Mouse (Mus musculus) midbrain, embryonic 12.5 days (tissue): ENCODE measurements at regions not wholly inside any gene's neighbourhood (a gene's known extent, or its start where the extent isn't known, plus 50 kb on each side); places are given as distances from the start of the nearest gene placed in this dataset.

ENCODE experiments used
- ATAC-seq: fragments of 200-750 bp; cut with Nextera tagmentation; 2 replicates; pipeline ENCODE4 v1.8.0; 2017; ENCODE audit warnings: low read depth, moderate TSS enrichment, moderate library complexity; ENCODE audit not compliant: low FRiP score
- H3K27ac ChIP-seq: fragments of 300-500 bp; sonication (generic); replicated peaks from 2 replicates; pipeline ENCODE4 v1.5.1; 2016; ENCODE audit warnings: mild to moderate bottlenecking
- H3K27me3 ChIP-seq: fragments of 300-500 bp; sonication (generic); 2 replicates; pipeline ENCODE4 v1.6.1; 2016; ENCODE audit warnings: mild to moderate bottlenecking
- H3K36me3 ChIP-seq: fragments of 300-500 bp; sonication (generic); 2 replicates; pipeline ENCODE4 v1.6.1; 2016
- H3K4me1 ChIP-seq: fragments of 300-500 bp; sonication (generic); 2 replicates; pipeline ENCODE4 v1.6.1; 2016
- H3K4me2 ChIP-seq: fragments of 300-500 bp; sonication (generic); replicated peaks from 2 replicates; pipeline ENCODE4 v1.6.1; 2016; ENCODE audit warnings: mild to moderate bottlenecking, moderate library complexity
- H3K4me3 ChIP-seq: fragments of 300-500 bp; sonication (generic); 2 replicates; pipeline ENCODE4 v1.5.1; 2016; ENCODE audit warnings: mild to moderate bottlenecking
- H3K9ac ChIP-seq: fragments of 300-500 bp; sonication (generic); replicated peaks from 2 replicates; pipeline ENCODE4 v1.6.1; 2016; ENCODE audit warnings: mild to moderate bottlenecking, moderate library complexity
- H3K9me3 ChIP-seq: fragments of 300-500 bp; sonication (generic); 2 replicates; pipeline ENCODE4 v1.6.1; 2016; ENCODE audit warnings: mild to moderate bottlenecking
- WGBS: fragments of 180-500 bp; shearing (Covaris S2); methylation state at CpG from one replicate; pipeline ENCODE4 v1.1.7; 2016; 5-methylcytosine and 5-hydroxymethylcytosine counted together

GRCm38 (mm10) chr3:50687755-50688154, 244.3 kb upstream of the Slc7a11 start:
- H3K27ac ChIP-seq = no peak overlapping the region
- H3K4me1 ChIP-seq = no peaks in the 10 kb centered on the region
- WGBS = 55% methylated on average over 3 of the region's 3 CpGs
- H3K4me2 ChIP-seq = no peak overlapping the region
- H3K9me3 ChIP-seq = no peaks in the 10 kb centered on the region
- no peak overlapping the region for H3K9ac ChIP-seq
- peak; percentile 52; the same call in 1 of the 2 replicates for ATAC-seq
- no peaks in the 10 kb centered on the region for H3K36me3 ChIP-seq
- no peak overlapping the region for H3K4me3 ChIP-seq
- peaks cover 3% of the 10 kb centered on the region; the same call in 1 of the 2 replicates for H3K27me3 ChIP-seq

- Histone ChIP-seq H3K9ac (no peak overlapping the region), H3K4me3 (no peak overlapping the region), H3K4me1 (peaks cover 12% of the 10 kb centered on the region; the same call in 1 of the 2 replicates), H3K9me3 (no peaks in the 10 kb centered on the region), H3K27ac (peak overlapping the region; percentile 75), H3K36me3 (no peaks in the 10 kb centered on the region), H3K4me2 (peak overlapping the region; percentile 35; the same call in 1 of the 2 replicates), H3K27me3 (no peaks in the 10 kb centered on the region)
- WGBS = 41% methylated on average over 5 of the region's 5 CpGs
- ATAC-seq = peak; percentile 69
Observed at GRCm38 (mm10) chr3:50678611-50678988, 235.2 kb upstream of the Slc7a11 start.

GRCm38 (mm10) chr3:50677953-50678610, 234.7 kb upstream of the Slc7a11 start:
- Histone ChIP-seq H3K9me3 (no peaks in the 10 kb centered on the region), H3K4me3 (no peak overlapping the region), H3K27ac (peak overlapping the region; percentile 75), H3K9ac (0 out of 2 replicates have a peak overlapping the region, but pooled peaks have one; percentile 1), H3K4me1 (peaks cover 12% of the 10 kb centered on the region; the same call in 1 of the 2 replicates), H3K36me3 (no peaks in the 10 kb centered on the region), H3K4me2 (peak overlapping the region; percentile 35), H3K27me3 (no peaks in the 10 kb centered on the region)
- peak; percentile 92 for ATAC-seq
- WGBS = 32% methylated on average over 13 of the region's 13 CpGs

GRCm38 (mm10) chr3:50675769-50676168, 232.4 kb upstream of the Slc7a11 start:
- ATAC-seq = no peak
- no peaks in the 10 kb centered on the region for H3K9me3 ChIP-seq
- peaks cover 12% of the 10 kb centered on the region; the same call in 1 of the 2 replicates for H3K4me1 ChIP-seq

GRCm38 (mm10) chr3:50674860-50675566, 231.6 kb upstream of the Slc7a11 start:
- H3K4me3 ChIP-seq = no peak overlapping the region
- no peak overlapping the region for H3K4me2 ChIP-seq
- H3K9ac ChIP-seq = no peak overlapping the region
- no peaks in the 10 kb centered on the region for H3K9me3 ChIP-seq
- no peak overlapping the region for H3K27ac ChIP-seq
- peaks cover 12% of the 10 kb centered on the region; the same call in 1 of the 2 replicates for H3K4me1 ChIP-seq
- no peaks in the 10 kb centered on the region for H3K36me3 ChIP-seq
- no peak for ATAC-seq
- WGBS = 94% methylated on average over 4 of the region's 4 CpGs
- no peaks in the 10 kb centered on the region for H3K27me3 ChIP-seq

More at GRCm38 (mm10) chr3:50675769-50676168, 232.4 kb upstream of the Slc7a11 start:
- Histone ChIP-seq H3K4me3 (no peak overlapping the region), H3K4me2 (no peak overlapping the region), H3K9ac (no peak overlapping the region), H3K27ac (no peak overlapping the region), H3K27me3 (no peaks in the 10 kb centered on the region), H3K36me3 (no peaks in the 10 kb centered on the region)
- 56% methylated on average over 1 of the region's 1 CpGs for WGBS

GRCm38 (mm10) chr3:50665316-50665715, 221.9 kb upstream of the Slc7a11 start:
- 0 out of 2 replicates have a peak, but pooled peaks cover 3% of the 10 kb centered on the region for H3K4me1 ChIP-seq
- no peaks in the 10 kb centered on the region for H3K27me3 ChIP-seq
- no peak overlapping the region for H3K27ac ChIP-seq
- no peak for ATAC-seq
- H3K9me3 ChIP-seq = no peaks in the 10 kb centered on the region
- 79% methylated on average over 6 of the region's 6 CpGs for WGBS
- no peak overlapping the region for H3K4me3 ChIP-seq
- no peak overlapping the region for H3K9ac ChIP-seq
- no peak overlapping the region for H3K4me2 ChIP-seq
- no peaks in the 10 kb centered on the region for H3K36me3 ChIP-seq

GRCm38 (mm10) chr3:50660966-50661365, 217.6 kb upstream of the Slc7a11 start:
- Histone ChIP-seq H3K27me3 (no peaks in the 10 kb centered on the region), H3K4me2 (no peak overlapping the region), H3K36me3 (no peaks in the 10 kb centered on the region), H3K9me3 (no peaks in the 10 kb centered on the region), H3K27ac (no peak overlapping the region), H3K4me3 (no peak overlapping the region), H3K9ac (no peak overlapping the region), H3K4me1 (0 out of 2 replicates have a peak, but pooled peaks cover 3% of the 10 kb centered on the region)
- no peak for ATAC-seq
- 83% methylated on average over 7 of the region's 7 CpGs for WGBS

- no peak for ATAC-seq
Observed at GRCm38 (mm10) chr3:50660566-50660965, 217.2 kb upstream of the Slc7a11 start.

GRCm38 (mm10) chr3:50657890-50658289, 214.5 kb upstream of the Slc7a11 start:
- 85% methylated on average over 2 of the region's 2 CpGs for WGBS
- no peak overlapping the region for H3K27ac ChIP-seq
- H3K36me3 ChIP-seq = no peaks in the 10 kb centered on the region
- no peak overlapping the region for H3K9ac ChIP-seq
- 0 out of 2 replicates have a peak, but pooled peaks cover 3% of the 10 kb centered on the region for H3K4me1 ChIP-seq
- H3K27me3 ChIP-seq = no peaks in the 10 kb centered on the region
- H3K4me2 ChIP-seq = no peak overlapping the region
- H3K9me3 ChIP-seq = no peaks in the 10 kb centered on the region
- ATAC-seq = no peak
- no peak overlapping the region for H3K4me3 ChIP-seq

More at GRCm38 (mm10) chr3:50660566-50660965, 217.2 kb upstream of the Slc7a11 start:
- Histone ChIP-seq H3K4me3 (no peak overlapping the region), H3K4me2 (no peak overlapping the region), H3K9ac (no peak overlapping the region), H3K9me3 (no peaks in the 10 kb centered on the region), H3K4me1 (0 out of 2 replicates have a peak, but pooled peaks cover 3% of the 10 kb centered on the region), H3K27ac (no peak overlapping the region), H3K36me3 (no peaks in the 10 kb centered on the region), H3K27me3 (no peaks in the 10 kb centered on the region)
- 83% methylated on average over 3 of the region's 3 CpGs for WGBS

- Histone ChIP-seq H3K4me3 (no peak overlapping the region), H3K9me3 (no peaks in the 10 kb centered on the region), H3K27me3 (no peaks in the 10 kb centered on the region), H3K9ac (no peak overlapping the region), H3K36me3 (no peaks in the 10 kb centered on the region), H3K27ac (no peak overlapping the region), H3K4me2 (no peak overlapping the region), H3K4me1 (no peaks in the 10 kb centered on the region)
- 84% methylated on average over 2 of the region's 2 CpGs for WGBS
- ATAC-seq = no peak
Observed at GRCm38 (mm10) chr3:50654441-50654840, 211.0 kb upstream of the Slc7a11 start.

- Histone ChIP-seq H3K4me3 (no peak overlapping the region), H3K9ac (no peak overlapping the region), H3K27ac (no peak overlapping the region), H3K36me3 (no peaks in the 10 kb centered on the region), H3K27me3 (no peaks in the 10 kb centered on the region), H3K9me3 (no peaks in the 10 kb centered on the region), H3K4me1 (no peaks in the 10 kb centered on the region), H3K4me2 (no peak overlapping the region)
- no peak for ATAC-seq
- WGBS = 94% methylated on average over 3 of the region's 3 CpGs
Observed at GRCm38 (mm10) chr3:50652265-50652664, 208.9 kb upstream of the Slc7a11 start.

GRCm38 (mm10) chr3:50643068-50643467, 199.7 kb upstream of the Slc7a11 start:
- Histone ChIP-seq H3K4me3 (no peak overlapping the region), H3K4me2 (no peak overlapping the region), H3K9me3 (no peaks in the 10 kb centered on the region), H3K36me3 (no peaks in the 10 kb centered on the region), H3K9ac (no peak overlapping the region), H3K27ac (no peak overlapping the region), H3K27me3 (peaks cover 7% of the 10 kb centered on the region; the same call in 1 of the 2 replicates), H3K4me1 (peaks cover 7% of the 10 kb centered on the region; the same call in 1 of the 2 replicates)
- ATAC-seq = no peak
- 70% methylated on average over 2 of the region's 2 CpGs for WGBS
